Mouse (Mus musculus) CH12.LX (cell line): ENCODE data around the gene Sbf2. TPM values are rescaled to one million over a fixed set of nuclear protein-coding genes. Genes with fewer than 3 reads are reported as not detected.

Experiments
- DNase-seq: peaks from one replicate; pipeline ENCODE4 v3.0.0-alpha.2; 2013; ENCODE audit errors: extremely low read depth
- H3K27ac ChIP-seq: 2 replicates; pipeline ENCODE4 v1.5.1; 2012; ENCODE audit warnings: low read depth, mild to moderate bottlenecking, control low read depth, moderate library complexity; ENCODE audit not compliant: insufficient read depth
- H3K27me3 ChIP-seq: replicated peaks from 2 replicates; pipeline ENCODE3; 2012; ENCODE audit warnings: inconsistent platforms
- H3K36me3 ChIP-seq, 2 experiments: replicated peaks in 1 of 2; 2 replicates each; pipeline versions ENCODE3 to v1.6.1; 2012; ENCODE audit warnings: inconsistent platforms in 1 of 2, low read length in 1 of 2, mild to moderate bottlenecking in 1 of 2, mixed read lengths in 1 of 2, moderate library complexity in 1 of 2; ENCODE audit not compliant: control insufficient read depth in 1 of 2, insufficient read depth in 1 of 2
- H3K4me1 ChIP-seq, 2 experiments: 2 replicates each; pipeline ENCODE4 v1.6.1; 2012; ENCODE audit warnings: inconsistent platforms in 1 of 2, moderate library complexity in 1 of 2; ENCODE audit not compliant: insufficient read depth in 2 of 2, control insufficient read depth in 1 of 2
- H3K4me2 ChIP-seq: 2 replicates; pipeline ENCODE4 v1.6.1; 2012; ENCODE audit warnings: low read depth, mild to moderate bottlenecking, control low read depth; ENCODE audit not compliant: poor library complexity, insufficient read depth, severe bottlenecking
- H3K4me3 ChIP-seq, 3 experiments: fragments of 150-350 bp in 1 of 3; sonication (generic) in 1 of 3; replicated peaks in 1 of 3; 2 replicates each; pipeline versions ENCODE3 to v1.5.1; 2011 to 2012; ENCODE audit warnings: low read depth in 2 of 3, low read length in 2 of 3, mild to moderate bottlenecking in 2 of 3, moderate library complexity in 2 of 3, control low read depth in 1 of 3, improper control_type of control experiment in 1 of 3, inconsistent platforms in 1 of 3, mixed read lengths in 1 of 3; ENCODE audit not compliant: poor library complexity in 1 of 3
- H3K79me2 ChIP-seq: replicated peaks from 2 replicates; pipeline ENCODE4 v1.6.1; 2012; ENCODE audit warnings: mild to moderate bottlenecking, moderate library complexity; ENCODE audit not compliant: control insufficient read depth, poor library complexity, insufficient read depth, severe bottlenecking; ENCODE audit errors: extremely low read depth
- H3K9ac ChIP-seq: 2 replicates; pipeline ENCODE4 v1.6.1; 2012; ENCODE audit warnings: low read depth, mild to moderate bottlenecking, control low read depth, moderate library complexity; ENCODE audit not compliant: insufficient read depth
- H3K9me3 ChIP-seq: replicated peaks from 2 replicates; pipeline ENCODE3; 2012; ENCODE audit warnings: low read length, inconsistent platforms, mixed read lengths
- BHLHE40 ChIP-seq: IDR thresholded peaks from 2 replicates; pipeline ENCODE4 v1.6.1; 2011; ENCODE audit warnings: mild to moderate bottlenecking, low read depth, low read length, improper control_type of control experiment
- CHD2 ChIP-seq: IDR thresholded peaks from 2 replicates; pipeline ENCODE4 v1.6.1; 2011; ENCODE audit warnings: low read length, improper control_type of control experiment
- CTCF ChIP-seq, 2 experiments: IDR thresholded peaks in 1 of 2; conservative IDR thresholded peaks in 1 of 2; 2 replicates each; pipeline ENCODE4 v1.5.1; 2011 to 2012; ENCODE audit warnings: low read depth in 2 of 2, low read length in 2 of 2, improper control_type of control experiment in 1 of 2, inconsistent platforms in 1 of 2, mild to moderate bottlenecking in 1 of 2, moderate library complexity in 1 of 2
- E2F4 ChIP-seq: IDR thresholded peaks from 2 replicates; pipeline ENCODE4 v1.6.1; 2011; ENCODE audit warnings: low read depth, low read length, improper control_type of control experiment; ENCODE audit not compliant: insufficient replicate concordance
- ELF1 ChIP-seq: IDR thresholded peaks from 2 replicates; pipeline ENCODE4 v1.6.1; 2014; ENCODE audit warnings: low read depth, mild to moderate bottlenecking, inconsistent platforms, low read length, improper control_type of control experiment
- GABPA ChIP-seq: IDR thresholded peaks from 2 replicates; pipeline ENCODE4 v1.6.1; 2012; ENCODE audit warnings: low read depth, low read length, improper control_type of control experiment, inconsistent platforms; ENCODE audit not compliant: insufficient replicate concordance
- JUN ChIP-seq: IDR thresholded peaks from 2 replicates; pipeline ENCODE4 v1.6.1; 2011; ENCODE audit warnings: low read depth, mild to moderate bottlenecking, low read length, improper control_type of control experiment, moderate library complexity; ENCODE audit not compliant: insufficient read depth
- MYC ChIP-seq: IDR thresholded peaks from 2 replicates; pipeline ENCODE4 v1.6.1; 2011; ENCODE audit warnings: low read depth, mild to moderate bottlenecking, improper control_type of control experiment, low read length
- NELFE ChIP-seq: IDR thresholded peaks from 2 replicates; pipeline ENCODE4 v1.6.1; 2011; ENCODE audit warnings: low read depth, low read length, improper control_type of control experiment
- POLR2A ChIP-seq: IDR thresholded peaks from 2 replicates; pipeline ENCODE4 v1.6.1; 2011; ENCODE audit warnings: low read depth, mild to moderate bottlenecking, improper control_type of control experiment, low read length
- RAD21 ChIP-seq: IDR thresholded peaks from 2 replicates; pipeline ENCODE4 v1.6.1; 2011; ENCODE audit warnings: low read depth, mild to moderate bottlenecking, low read length, improper control_type of control experiment, moderate library complexity
- SMC3 ChIP-seq: IDR thresholded peaks from 2 replicates; pipeline ENCODE4 v1.6.1; 2011; ENCODE audit warnings: low read depth, low read length, improper control_type of control experiment
- USF2 ChIP-seq: conservative IDR thresholded peaks from 2 replicates; pipeline ENCODE4 v1.6.1; 2011; ENCODE audit warnings: low read depth, low read length, improper control_type of control experiment
- ZC3H11A ChIP-seq: IDR thresholded peaks from 2 replicates; pipeline ENCODE4 v1.6.1; 2012; ENCODE audit warnings: low read depth, mild to moderate bottlenecking, inconsistent platforms, low read length, improper control_type of control experiment
- ZKSCAN1 ChIP-seq: IDR thresholded peaks from 2 replicates; pipeline ENCODE4 v1.6.1; 2012; ENCODE audit warnings: low read depth, inconsistent platforms, low read length, improper control_type of control experiment, borderline replicate concordance
- ZMIZ1 ChIP-seq: IDR thresholded peaks from 2 replicates; pipeline ENCODE4 v1.6.1; 2012; ENCODE audit warnings: low read depth, mild to moderate bottlenecking, inconsistent platforms, low read length, improper control_type of control experiment
- dilution Hi-C: fragments of 300-500 bp; cut with MboI; formaldehyde crosslinking; loops from 2 replicates; pipeline ENCODE4 v1.14.3; 2020; ENCODE audit warnings: low sequenced_read_pairs; ENCODE audit not compliant: extremely low pct_unique_long_range_greater_than_20kb, extremely low pct_ligation_motif_present
- in situ Hi-C: fragments of 300-500 bp; cut with MboI; formaldehyde crosslinking; loops from 3 replicates; pipeline ENCODE4 v1.14.3; 2019; ENCODE audit warnings: low sequenced_read_pairs, low pct_ligation_motif_present, low pct_unique_long_range_greater_than_20kb, mixed read lengths
- polyA plus RNA-seq: library from polyadenylated mRNA; unstranded; fragments of >175 nt; gene quantifications from 2 replicates; pipeline ENCODE4 v1.2.1, GENCODE M21; 2012; ENCODE audit warnings: low read depth; ENCODE audit not compliant: insufficient read length
- total RNA-seq, 2 experiments: library from RNA; depleted of rRNA; stranded (reverse); fragments of 300-350 nt in 1 of 2; fragments of >200 nt in 1 of 2; gene quantifications; 2 replicates each; pipeline ENCODE4 v1.2.3; 2012 to 2014

Gene Sbf2
- total and polyA plus RNA-seq, 3 experiments, result 9.5 to 21.5 (median 11.4) TPM

DNA sequence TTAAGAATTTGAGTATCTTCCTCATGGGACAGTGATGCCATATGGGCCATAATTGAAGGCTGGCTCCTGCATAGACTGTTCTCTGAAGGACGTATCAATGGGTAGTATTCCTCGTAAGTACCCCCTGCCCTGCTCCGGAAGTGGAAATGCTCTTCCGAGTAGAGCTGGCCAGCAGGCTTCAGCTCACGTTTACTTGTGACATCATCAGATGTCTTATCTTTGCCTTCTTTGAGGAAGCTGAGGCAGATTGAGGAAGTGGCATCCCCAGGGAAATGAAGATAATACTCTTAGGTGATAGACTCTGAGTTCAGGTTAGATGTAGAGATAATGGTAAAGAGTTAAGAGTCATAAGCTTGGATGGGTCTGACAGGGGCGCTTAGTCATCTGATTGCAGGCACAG is 31.1 kb upstream of the Sbf2 start:
- in situ Hi-C loops, result no loop called here

GRCm38 (mm10) chr7:110645311-110645710 is 30.6 kb upstream of the Sbf2 start:
- TF ChIP-seq SMC3, result peak; percentile 79
- TF ChIP-seq BHLHE40, result peak; percentile 45
- TF ChIP-seq CTCF (conservative IDR thresholded peaks at IDR 0.05 in 1 of 2, IDR thresholded peaks at IDR 0.05 in 1 of 2; ENCODE audit: low read depth in 2 of 2, low read length in 2 of 2), result peak; percentile 37 to 77
- TF ChIP-seq ZMIZ1, result no peak
- TF ChIP-seq USF2, result no peak
- no peak for TF ChIP-seq GABPA
- TF ChIP-seq RAD21, result peak; percentile 85
- 0 out of 2 replicates have a peak, but pooled peaks have one; percentile 33 for TF ChIP-seq MYC
- TF ChIP-seq POLR2A, result no peak
- peak; percentile 70 for TF ChIP-seq ZC3H11A
- Histone ChIP-seq H3K4me2 (no peak overlapping the region), H3K27ac (no peak overlapping the region), H3K9ac (no peak overlapping the region), H3K27me3 (no peaks in the 10 kb centered on the region), H3K36me3 (no peaks in the 10 kb centered on the region), H3K79me2 (no peaks in the 10 kb centered on the region), H3K9me3 (peaks cover 8% of the 10 kb centered on the region), H3K4me3 (no peak overlapping the region), H3K4me1 (peaks cover 3 to 12% of the 10 kb centered on the region in 2 experiments; a peak in 3 of 4 replicates)
- dilution Hi-C loops (no loop called here), in situ Hi-C loops (no loop called here)
- DNase-seq, result peak; percentile 80

More for the DNA sequence above, 31.1 kb upstream of the Sbf2 start:
- TF ChIP-seq ELF1 (no peak), NELFE (no peak), ZKSCAN1 (no peak), CHD2 (no peak), E2F4 (no peak), BHLHE40 (peak; percentile 64), RAD21 (no peak), JUN (no peak)
- TF ChIP-seq, all 38 proteins: peak for 1
- H3K79me2 ChIP-seq, result no peaks in the 10 kb centered on the region
- H3K9ac ChIP-seq, result no peak overlapping the region
- H3K4me3 ChIP-seq, result no peak overlapping the region
- peaks cover 3 to 12% of the 10 kb centered on the region in 2 experiments; a peak in 3 of 4 replicates for H3K4me1 ChIP-seq
- peak; percentile 44 for DNase-seq
- dilution Hi-C loops, result no loop called here
- H3K27ac ChIP-seq, result no peak overlapping the region
- no peak overlapping the region for H3K4me2 ChIP-seq
- peaks cover 8% of the 10 kb centered on the region for H3K9me3 ChIP-seq
- H3K27me3 ChIP-seq, result no peaks in the 10 kb centered on the region
- no peaks in the 10 kb centered on the region for H3K36me3 ChIP-seq
